Mouse (Mus musculus) midbrain, postnatal 0 days (tissue): ENCODE measurements around the gene Fat3. TPM values are rescaled to one million over a fixed set of nuclear protein-coding genes. Genes with fewer than 3 reads are reported as not detected.
A peak's percentile ranks its signal among the peaks of the same experiment; 100 is the strongest.

Source experiments
- ATAC-seq: fragments of 200-750 bp; cut with Nextera tagmentation; 2 replicates; pipeline ENCODE4 v1.8.0; 2017; ENCODE audit warnings: moderate number of reproducible peaks, mild to moderate bottlenecking, moderate TSS enrichment, moderate library complexity; ENCODE audit not compliant: low FRiP score
- DNase-seq: peaks from one replicate; pipeline ENCODE4 v3.0.0-alpha.2; 2015; ENCODE audit warnings: low spot score
- H3K27ac ChIP-seq: fragments of 300-500 bp; sonication (generic); 2 replicates; pipeline ENCODE4 v1.5.1; 2014; ENCODE audit warnings: low read depth, mild to moderate bottlenecking, low read length, mixed read lengths
- H3K27me3 ChIP-seq: fragments of 300-500 bp; sonication (generic); 2 replicates; pipeline ENCODE4 v1.6.1; 2014; ENCODE audit warnings: low read length, control low read depth, mixed read lengths; ENCODE audit not compliant: insufficient read depth
- H3K36me3 ChIP-seq: fragments of 300-500 bp; sonication (generic); 2 replicates; pipeline ENCODE4 v1.6.1; 2014; ENCODE audit warnings: low read length, control low read depth, mixed read lengths; ENCODE audit not compliant: insufficient read depth
- H3K4me1 ChIP-seq: fragments of 300-500 bp; sonication (generic); 2 replicates; pipeline ENCODE4 v1.6.1; 2014; ENCODE audit warnings: mild to moderate bottlenecking, control low read depth, antibody characterized with exemption, low read length, mixed read lengths; ENCODE audit not compliant: insufficient read depth
- H3K4me2 ChIP-seq: fragments of 300-500 bp; sonication (generic); 2 replicates; pipeline ENCODE4 v1.6.1; 2014; ENCODE audit warnings: low read depth, mild to moderate bottlenecking, low read length, mixed read lengths; ENCODE audit not compliant: poor library complexity, severe bottlenecking
- H3K4me3 ChIP-seq: fragments of 300-500 bp; sonication (generic); 2 replicates; pipeline ENCODE4 v1.5.1; 2014; ENCODE audit warnings: low read depth, mild to moderate bottlenecking, low read length, moderate library complexity
- H3K9ac ChIP-seq: fragments of 300-500 bp; sonication (generic); replicated peaks from 2 replicates; pipeline ENCODE4 v1.6.1; 2014; ENCODE audit warnings: mild to moderate bottlenecking, low read length, moderate library complexity, mixed read lengths; ENCODE audit not compliant: poor library complexity, severe bottlenecking
- H3K9me3 ChIP-seq: fragments of 300-500 bp; sonication (generic); 2 replicates; pipeline ENCODE4 v1.6.1; 2016; ENCODE audit warnings: low read length, control low read depth
- CTCF ChIP-seq: IDR thresholded peaks from 2 replicates; pipeline ENCODE4 v1.5.1; 2016; ENCODE audit warnings: antibody characterized with exemption, mild to moderate bottlenecking
- WGBS: fragments of 180-500 bp; shearing (Covaris S2); extraction: QIAGEN DNeasy Blood & Tissue Kit; methylation state at CpG from one replicate; pipeline ENCODE4 v1.1.7; 2014; 5-methylcytosine and 5-hydroxymethylcytosine counted together
- polyA plus RNA-seq: library from polyadenylated mRNA; unstranded; fragments of >200 nt; fragmentation: Nextera tagmentation; extraction: Ambion mirVana; gene quantifications from 2 replicates; pipeline ENCODE4 v1.2.1, GENCODE M21; 2015
- total RNA-seq: library from RNA; depleted of rRNA; stranded (reverse); fragments of >200 nt; gene quantifications from 2 replicates; pipeline ENCODE4 v1.2.3, GENCODE M21; 2014

Gene Fat3
- total and polyA plus RNA-seq, 2 experiments from 2014 or later, result 7.6 to 63.7 TPM

- TF ChIP-seq CTCF, result peak; percentile 76
- DNase-seq (peak; percentile 70), ATAC-seq (no peak)
- no peak overlapping the region for H3K9ac ChIP-seq
- WGBS, result 45% methylated on average over 5 of the region's 5 CpGs
- no peaks in the 10 kb centered on the region for H3K9me3 ChIP-seq
- no peak overlapping the region for H3K4me3 ChIP-seq
- H3K4me1 ChIP-seq, result no peaks in the 10 kb centered on the region
- no peak overlapping the region for H3K27ac ChIP-seq
- H3K4me2 ChIP-seq, result no peak overlapping the region
- H3K27me3 ChIP-seq, result no peaks in the 10 kb centered on the region
- peaks cover 23% of the 10 kb centered on the region for H3K36me3 ChIP-seq
Measured at GRCm38 (mm10) chr9:15919373-15920005, 581.6 kb downstream of the Fat3 start.

- no peaks in the 10 kb centered on the region for H3K4me1 ChIP-seq
- peaks cover 19% of the 10 kb centered on the region for H3K36me3 ChIP-seq
- no peak overlapping the region for H3K4me2 ChIP-seq
- no peaks in the 10 kb centered on the region for H3K27me3 ChIP-seq
- no peak overlapping the region for H3K4me3 ChIP-seq
- no peaks in the 10 kb centered on the region for H3K9me3 ChIP-seq
- no peak for TF ChIP-seq CTCF
- no peak overlapping the region for H3K9ac ChIP-seq
- DNase-seq (no peak), ATAC-seq (no peak)
- no peak overlapping the region for H3K27ac ChIP-seq
Measured at GRCm38 (mm10) chr9:15916600-15916999, 584.5 kb downstream of the Fat3 start.

GRCm38 (mm10) chr9:15912735-15913134 is 588.4 kb downstream of the Fat3 start:
- WGBS, result 47% methylated on average over 1 of the region's 1 CpGs

GRCm38 (mm10) chr9:15909397-15910113 is 591.5 kb downstream of the Fat3 start:
- no peak overlapping the region for H3K9ac ChIP-seq
- TF ChIP-seq CTCF, result no peak
- H3K36me3 ChIP-seq, result peaks cover under 1% of the 10 kb centered on the region; the same call in 1 of the 2 replicates
- H3K4me1 ChIP-seq, result no peaks in the 10 kb centered on the region
- no peak overlapping the region for H3K4me3 ChIP-seq
- H3K27me3 ChIP-seq, result no peaks in the 10 kb centered on the region
- DNase-seq, result no peak
- WGBS, result 68% methylated on average over 2 of the region's 2 CpGs
- no peak overlapping the region for H3K27ac ChIP-seq
- ATAC-seq, result no peak
- H3K4me2 ChIP-seq, result no peak overlapping the region
- H3K9me3 ChIP-seq, result no peaks in the 10 kb centered on the region

More at GRCm38 (mm10) chr9:15912735-15913134, 588.4 kb downstream of the Fat3 start:
- Histone ChIP-seq H3K36me3 (peaks cover 12% of the 10 kb centered on the region), H3K4me2 (no peak overlapping the region), H3K4me1 (no peaks in the 10 kb centered on the region), H3K27me3 (no peaks in the 10 kb centered on the region), H3K4me3 (no peak overlapping the region), H3K9me3 (no peaks in the 10 kb centered on the region), H3K27ac (no peak overlapping the region; the same call in 1 of the 2 replicates), H3K9ac (no peak overlapping the region)
- DNase-seq (no peak), ATAC-seq (no peak)
- no peak for TF ChIP-seq CTCF

GRCm38 (mm10) chr9:15903948-15904750 is 596.9 kb downstream of the Fat3 start:
- H3K9ac ChIP-seq, result no peak overlapping the region
- WGBS, result 29% methylated on average over 9 of the region's 9 CpGs
- no peak overlapping the region for H3K27ac ChIP-seq
- ATAC-seq, result peak; percentile 63; the same call in 1 of the 2 replicates
- H3K9me3 ChIP-seq, result no peaks in the 10 kb centered on the region
- no peak overlapping the region for H3K4me3 ChIP-seq
- H3K4me2 ChIP-seq, result no peak overlapping the region
- TF ChIP-seq CTCF, result no peak
- H3K36me3 ChIP-seq, result no peaks in the 10 kb centered on the region
- peak; percentile 32 for DNase-seq
- no peaks in the 10 kb centered on the region for H3K4me1 ChIP-seq
- no peaks in the 10 kb centered on the region for H3K27me3 ChIP-seq
